Mouse (Mus musculus) left cerebral cortex, postnatal 4 days (tissue): Measurements from ENCODE around the gene Fam169b. TPM values are rescaled to one million over a fixed set of nuclear protein-coding genes. Genes with fewer than 3 reads are reported as not detected.

Experiments used
- DNase-seq: peaks from one replicate; pipeline ENCODE4 v3.0.0-alpha.2; 2022
- intact Hi-C: fragments of 180-260 bp; cut with DNase I; formaldehyde crosslinking; loops from one replicate; pipeline ENCODE4 v1.15.1; 2025
- total RNA-seq, 2 experiments: library from RNA; stranded (reverse); gene quantifications; 2 replicates each; pipeline ENCODE4 v1.2.3; 2021

Gene Fam169b
- total RNA-seq, 2 experiments from 2014 or later, result 0.12 to 0.22 TPM

DNA sequence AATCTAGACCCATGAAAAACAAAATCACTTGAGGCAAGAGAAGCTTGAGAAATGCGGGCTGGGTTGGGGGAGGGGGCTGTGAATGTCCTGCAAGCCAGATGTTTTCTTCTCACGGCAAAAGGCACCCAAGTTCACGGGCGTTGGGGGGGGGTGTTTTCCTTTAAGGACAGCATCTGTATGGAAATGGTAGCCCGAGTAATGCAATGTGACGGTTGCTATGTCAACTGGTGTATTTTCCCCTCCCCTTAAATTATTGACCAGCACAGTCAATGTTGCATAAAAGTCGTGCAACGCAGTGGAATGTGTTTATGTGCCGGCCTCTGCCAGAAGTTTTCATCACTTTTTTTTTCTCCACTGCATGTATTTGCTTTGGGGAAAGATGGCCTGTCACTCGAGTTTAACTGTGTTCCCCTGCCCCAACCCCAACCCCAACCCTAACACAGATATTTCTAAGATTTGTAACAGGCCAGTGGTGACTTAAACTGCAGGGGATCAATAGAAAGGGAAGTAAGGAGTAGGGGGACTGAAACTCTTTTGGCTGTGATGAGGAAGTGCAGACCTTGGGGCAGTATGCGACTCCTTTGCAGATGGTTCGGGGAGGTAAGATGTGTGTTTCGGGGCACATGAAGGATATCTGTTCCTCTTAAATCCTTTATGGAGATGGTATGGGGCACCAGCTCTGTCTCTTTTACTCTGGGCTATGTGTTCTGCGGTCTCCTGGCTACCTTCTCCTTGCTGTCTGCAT lies 39.6 kb downstream of the Fam169b start:
- no peak for DNase-seq
- intact Hi-C loops, result no loop called here

DNA sequence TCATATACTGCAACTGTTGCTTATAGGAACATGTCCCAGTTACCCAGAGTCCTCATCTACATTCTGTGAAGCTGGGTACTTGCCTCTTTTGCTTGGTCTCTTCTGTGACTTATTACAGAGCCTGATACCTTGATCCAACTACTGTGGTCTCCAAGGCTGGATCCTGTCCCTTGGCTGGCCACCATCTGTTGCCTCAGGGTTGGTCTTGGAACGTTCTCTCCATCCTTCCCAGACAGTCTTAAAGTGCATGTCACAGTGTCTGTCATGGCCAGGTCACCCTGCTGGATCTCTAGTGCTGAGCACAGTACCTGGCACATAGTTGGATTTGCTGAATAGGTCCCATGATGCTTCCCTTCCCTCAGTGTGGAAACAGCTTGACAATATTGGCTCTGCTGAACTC lies 40.6 kb downstream of the Fam169b start:
- intact Hi-C loops, result no loop called here
- DNase-seq, result no peak

DNA sequence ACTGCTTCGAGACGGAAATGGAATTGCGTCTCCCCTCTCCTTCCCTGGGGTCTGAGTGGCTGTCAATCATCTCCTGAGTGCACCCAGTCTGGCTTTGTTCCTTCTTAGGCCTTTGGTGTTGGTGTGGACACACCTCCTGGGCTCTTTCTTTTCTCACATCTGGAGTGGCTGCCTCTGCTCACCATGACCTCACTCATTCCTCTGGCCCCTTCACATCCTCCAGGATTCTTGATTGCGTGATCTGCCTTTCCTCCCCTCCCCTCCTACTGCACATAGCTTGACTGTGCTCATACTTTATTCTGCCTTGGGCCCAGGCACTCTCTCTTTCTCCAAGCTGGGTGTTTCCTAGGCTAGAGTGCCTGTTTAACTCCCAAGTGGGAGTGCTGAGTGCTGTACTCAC lies 41.4 kb downstream of the Fam169b start:
- intact Hi-C loops, result no loop called here
- DNase-seq, result no peak

DNA sequence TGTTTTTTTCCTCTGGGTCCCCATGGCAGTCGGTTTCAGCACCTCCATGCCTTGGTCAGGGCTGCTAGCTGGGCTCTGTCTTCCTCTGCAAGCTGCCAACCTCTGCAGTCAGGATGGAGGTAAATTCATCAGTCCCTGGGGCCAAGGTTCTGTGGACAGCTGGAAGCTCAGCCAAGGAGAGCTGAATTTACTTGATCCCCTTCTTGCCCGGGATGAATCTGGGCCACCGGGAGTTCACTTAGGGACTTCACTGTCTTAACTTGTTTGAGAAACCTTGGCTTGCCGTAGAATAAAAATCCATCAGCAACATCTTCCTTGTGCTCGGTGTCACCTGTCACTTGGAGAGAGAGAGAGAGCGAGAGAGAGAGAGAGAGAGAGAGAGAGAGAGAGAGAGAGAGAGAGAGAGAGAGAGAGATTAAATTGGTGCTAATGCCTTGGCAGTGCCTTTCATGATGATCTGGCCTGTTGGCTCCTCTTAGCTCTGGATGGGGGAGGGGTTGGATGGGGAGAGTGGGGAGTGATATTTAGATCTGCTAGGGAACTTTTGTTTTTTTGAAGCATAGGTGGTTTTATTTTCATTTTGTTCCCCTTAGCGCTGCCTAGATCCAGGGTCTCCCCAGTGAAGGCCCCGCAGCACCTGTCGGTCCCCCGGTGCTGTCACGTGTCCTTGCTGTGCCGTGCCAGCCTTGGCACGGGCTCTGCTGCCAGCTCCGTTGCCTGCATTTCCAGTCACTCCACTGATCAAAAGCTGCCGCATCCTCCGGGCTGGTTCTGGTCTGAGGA lies 44.6 kb downstream of the Fam169b start:
- intact Hi-C loops, result no loop called here
- peak; percentile 80 for DNase-seq

DNA sequence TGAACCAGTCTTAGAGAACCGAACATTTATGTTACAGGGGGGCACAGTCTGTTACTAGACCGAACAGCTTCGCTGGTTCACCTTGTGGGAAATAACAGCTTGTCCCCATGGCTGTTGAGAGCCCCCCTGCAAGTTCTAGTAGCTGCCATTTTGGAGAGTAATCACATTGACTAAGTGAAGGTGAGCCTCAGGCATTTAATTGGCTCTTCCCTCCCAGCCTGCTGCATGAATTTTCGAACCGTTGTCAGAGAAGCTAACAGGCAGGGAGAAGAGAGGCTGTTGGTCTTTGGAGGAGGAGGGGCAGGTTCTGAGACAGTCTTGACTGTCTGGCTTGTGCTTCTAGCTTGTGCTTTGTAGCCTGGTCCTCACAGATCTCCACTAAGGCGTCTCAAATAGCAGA lies 45.3 kb downstream of the Fam169b start:
- no peak for DNase-seq
- intact Hi-C loops, result no loop called here

DNA sequence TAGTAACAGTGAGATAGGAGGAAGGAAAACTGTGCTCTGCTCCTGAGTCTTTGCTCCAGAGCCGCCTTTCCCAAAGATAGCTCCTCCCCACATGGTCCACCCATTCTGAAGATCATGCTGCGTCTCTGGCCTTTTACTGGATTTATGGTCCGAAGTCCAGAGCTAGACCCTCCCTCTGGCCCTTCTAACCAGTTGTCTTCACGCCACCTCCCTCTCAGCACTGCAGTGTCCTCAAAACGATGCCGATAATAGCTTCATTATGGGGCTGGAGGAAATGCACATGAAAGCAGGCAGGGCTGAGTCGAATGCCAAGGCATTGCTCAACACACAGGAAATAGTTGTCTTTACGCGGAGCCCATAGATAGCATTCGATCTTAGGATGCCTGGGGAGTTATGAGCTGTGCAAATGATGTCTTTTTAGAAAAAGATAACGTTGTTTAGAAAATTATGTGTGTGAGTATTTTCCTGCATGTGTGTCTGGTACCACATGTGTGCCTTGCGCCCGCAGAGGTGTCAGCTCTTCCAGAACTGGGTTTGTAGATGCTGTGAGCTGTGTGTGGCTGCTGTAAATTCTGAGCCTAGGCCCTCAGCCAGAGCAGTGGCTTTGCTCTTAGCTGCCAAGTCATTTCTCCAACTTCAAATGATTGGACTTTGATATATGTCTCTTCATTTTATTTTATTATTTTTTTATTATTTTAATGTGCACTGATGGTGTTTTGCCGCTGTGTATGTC lies 46.6 kb downstream of the Fam169b start:
- DNase-seq, result no peak
- intact Hi-C loops, result no loop called here

DNA sequence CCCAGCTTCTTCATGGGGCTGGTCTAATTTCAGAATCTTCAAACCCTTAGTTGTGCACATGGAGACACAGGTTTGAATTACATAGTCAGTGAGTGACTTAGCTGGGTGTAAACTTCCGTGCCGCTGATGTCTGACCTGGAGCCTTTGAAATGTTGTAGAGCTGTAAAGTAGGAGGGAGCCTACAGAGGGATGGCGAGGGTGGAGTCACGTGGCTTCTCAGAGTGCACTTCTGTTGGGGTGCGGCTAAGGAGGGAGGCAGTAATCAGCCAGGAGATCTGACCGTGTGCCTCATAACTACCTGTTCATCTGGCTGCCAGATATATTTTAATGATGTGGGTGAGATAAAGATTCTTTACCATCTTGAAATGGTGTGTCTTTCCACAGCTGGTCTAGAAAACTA lies 49.4 kb downstream of the Fam169b start:
- intact Hi-C loops, result no loop called here

DNA sequence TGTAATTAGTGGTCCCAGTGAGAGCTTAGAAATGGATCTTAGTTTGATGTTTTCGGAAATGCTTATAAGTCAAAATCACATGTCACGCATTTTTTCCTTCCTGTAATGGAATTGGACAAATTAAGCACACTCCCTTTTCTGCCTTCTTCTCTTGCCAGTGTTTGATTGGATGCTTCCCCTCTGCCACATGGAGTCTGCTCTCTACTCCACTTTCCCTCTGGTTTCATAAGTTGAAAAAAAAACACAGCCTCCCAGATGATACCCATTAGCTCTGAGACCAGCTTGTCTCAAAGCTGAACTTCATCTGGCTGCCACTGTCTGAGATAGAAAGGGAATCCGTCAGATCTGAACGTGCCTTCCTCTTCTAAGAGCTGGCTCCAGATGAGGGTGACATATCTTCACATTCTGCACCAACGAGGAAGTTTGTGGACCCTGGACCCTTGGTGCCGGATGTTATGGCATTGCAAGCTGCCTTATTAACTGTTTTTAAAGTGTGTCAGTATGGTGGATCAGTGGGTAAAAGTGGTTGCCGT lies 52.6 kb downstream of the Fam169b start:
- no peak for DNase-seq
- intact Hi-C loops, result no loop called here

More for the DNA sequence above, 49.4 kb downstream of the Fam169b start:
- no peak for DNase-seq

DNA sequence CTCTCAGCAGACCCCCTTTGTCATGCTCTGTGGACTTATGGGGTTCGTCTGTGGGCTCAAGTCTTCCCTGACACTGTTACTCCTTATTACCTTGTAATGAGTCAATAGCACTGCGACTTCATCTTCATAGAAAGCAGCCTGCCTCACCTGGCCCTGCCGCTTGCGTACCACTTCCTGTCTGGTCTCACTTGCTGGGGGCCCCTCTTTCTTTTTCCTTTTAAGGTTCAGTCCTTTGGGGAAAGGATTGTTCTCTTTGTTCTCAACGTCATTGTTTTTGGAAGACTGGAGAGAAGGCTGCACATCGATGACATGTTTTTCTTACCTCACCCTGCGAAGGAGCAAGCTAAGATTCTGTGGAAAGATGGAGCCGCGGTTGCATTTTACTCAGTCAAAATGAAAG lies 55.4 kb downstream of the Fam169b start:
- intact Hi-C loops, result no loop called here
- DNase-seq, result no peak

DNA sequence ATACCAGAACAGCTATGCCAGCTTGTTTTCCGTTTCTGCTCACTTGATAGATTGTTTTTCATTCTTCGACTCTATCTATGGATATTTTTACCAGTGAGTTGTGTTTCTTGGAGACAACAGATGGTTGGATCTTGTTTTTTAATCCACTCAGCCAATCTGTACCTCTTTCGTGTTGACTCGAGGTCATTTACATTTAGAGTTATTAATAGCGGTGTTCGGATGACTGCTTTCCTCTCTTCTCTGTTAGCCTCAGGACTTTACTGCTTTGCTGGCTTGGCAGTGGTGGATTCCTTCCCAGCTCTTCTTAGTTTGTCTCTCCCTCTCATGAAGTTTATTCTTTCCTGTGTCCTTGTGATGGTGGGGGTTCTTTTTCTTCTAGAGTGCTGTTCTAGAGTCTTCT lies 59.2 kb downstream of the Fam169b start:
- intact Hi-C loops, result no loop called here
- no peak for DNase-seq

DNA sequence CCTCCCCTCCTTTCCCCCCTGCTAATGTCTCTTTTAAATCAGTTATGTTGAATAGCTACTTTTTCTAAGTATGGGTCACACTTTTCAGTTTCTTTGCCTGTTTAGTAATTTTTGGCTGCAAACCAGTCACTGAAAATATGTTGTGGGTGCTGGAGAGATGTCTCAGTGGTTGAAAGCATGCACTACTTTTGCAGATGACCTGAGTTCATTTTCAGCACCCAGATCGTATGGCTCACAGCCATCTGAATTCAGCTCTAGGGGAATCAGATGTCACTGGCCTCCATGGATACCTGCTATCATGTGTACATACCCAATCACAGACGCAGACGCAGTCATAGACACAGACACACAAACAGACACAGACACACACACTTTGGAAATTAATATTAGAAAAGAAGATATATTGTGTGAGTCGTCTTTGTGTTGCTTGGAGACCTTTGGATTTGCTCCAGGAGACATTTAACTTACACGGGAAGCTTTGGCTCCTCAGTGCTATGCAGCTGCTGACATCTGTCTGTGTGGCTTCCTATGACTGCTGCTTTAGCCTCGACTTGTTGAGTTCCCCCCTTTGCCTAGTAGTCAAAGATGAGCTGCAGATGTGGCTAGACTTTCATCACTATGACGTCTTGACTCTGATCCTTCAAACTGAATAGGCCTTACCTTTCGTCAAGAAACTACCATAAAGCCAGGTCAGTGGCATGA lies 63.6 kb downstream of the Fam169b start:
- DNase-seq, result no peak
- intact Hi-C loops, result no loop called here

DNA sequence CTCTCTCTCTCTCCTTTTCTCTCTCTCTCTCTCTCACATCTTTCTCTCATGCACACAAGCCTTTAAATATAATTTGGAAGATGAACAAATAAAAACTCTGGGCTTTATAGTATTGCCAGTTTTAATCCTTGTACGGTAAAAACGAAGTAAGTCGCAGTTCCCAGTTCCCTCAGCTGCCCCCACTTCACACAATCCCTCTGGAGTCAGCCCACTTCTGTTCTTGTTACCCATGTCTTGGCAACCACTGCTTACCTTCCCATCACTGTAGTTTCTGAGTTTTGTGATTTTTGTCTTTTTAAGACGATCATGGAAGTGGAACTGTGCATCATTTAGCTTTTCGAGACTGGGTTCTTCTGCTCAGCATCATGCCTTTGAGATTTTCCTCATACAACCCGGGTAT lies 65.0 kb downstream of the Fam169b start:
- intact Hi-C loops, result no loop called here
- no peak for DNase-seq

DNA sequence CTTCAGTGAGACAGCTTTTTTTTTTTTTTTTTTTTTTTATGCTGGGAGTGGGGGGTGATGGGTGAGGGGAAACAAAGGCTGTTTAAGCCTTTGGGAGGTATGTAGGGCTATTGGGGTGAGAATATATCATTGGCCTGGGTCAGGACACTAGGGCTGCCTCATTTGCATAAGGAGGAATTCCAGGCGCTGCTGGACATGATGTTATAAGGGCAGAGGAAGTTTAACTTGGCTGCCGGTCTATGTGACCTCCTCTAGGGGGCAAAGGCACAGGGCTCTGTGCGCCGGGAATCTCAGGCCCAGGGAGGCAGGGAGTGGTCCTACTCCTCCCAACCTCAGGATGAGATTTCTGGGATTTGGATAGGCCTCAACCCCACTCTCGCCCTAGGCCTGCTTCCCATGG lies 70.9 kb downstream of the Fam169b start:
- intact Hi-C loops, result loop anchor here (10.0 kb wide), 1 partner anchor 100 kb away; no protein-coding TSS in a partner anchor
- no peak for DNase-seq

DNA sequence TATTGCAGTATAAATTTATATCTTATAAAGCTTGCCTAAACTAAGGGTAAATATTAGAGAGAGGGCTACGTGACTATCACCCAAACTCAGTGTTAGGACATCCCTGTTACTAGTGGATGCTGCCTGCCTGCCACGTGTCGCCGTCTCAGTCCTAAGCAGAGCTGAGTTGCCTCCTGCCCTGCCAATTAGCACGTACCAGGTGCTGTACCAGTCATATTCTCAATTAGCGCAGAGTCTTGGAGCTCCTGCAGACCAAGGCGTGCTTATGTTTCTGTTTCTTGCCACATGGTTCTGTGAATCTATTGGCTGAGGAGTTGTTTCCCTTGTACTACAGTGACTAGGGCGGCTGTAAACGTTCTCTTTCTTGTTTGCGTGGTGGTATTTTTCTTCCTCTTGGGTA lies 72.3 kb downstream of the Fam169b start:
- no peak for DNase-seq
- intact Hi-C loops, result loop anchor here (10.0 kb wide), 1 partner anchor 101 kb away; no protein-coding TSS in a partner anchor

DNA sequence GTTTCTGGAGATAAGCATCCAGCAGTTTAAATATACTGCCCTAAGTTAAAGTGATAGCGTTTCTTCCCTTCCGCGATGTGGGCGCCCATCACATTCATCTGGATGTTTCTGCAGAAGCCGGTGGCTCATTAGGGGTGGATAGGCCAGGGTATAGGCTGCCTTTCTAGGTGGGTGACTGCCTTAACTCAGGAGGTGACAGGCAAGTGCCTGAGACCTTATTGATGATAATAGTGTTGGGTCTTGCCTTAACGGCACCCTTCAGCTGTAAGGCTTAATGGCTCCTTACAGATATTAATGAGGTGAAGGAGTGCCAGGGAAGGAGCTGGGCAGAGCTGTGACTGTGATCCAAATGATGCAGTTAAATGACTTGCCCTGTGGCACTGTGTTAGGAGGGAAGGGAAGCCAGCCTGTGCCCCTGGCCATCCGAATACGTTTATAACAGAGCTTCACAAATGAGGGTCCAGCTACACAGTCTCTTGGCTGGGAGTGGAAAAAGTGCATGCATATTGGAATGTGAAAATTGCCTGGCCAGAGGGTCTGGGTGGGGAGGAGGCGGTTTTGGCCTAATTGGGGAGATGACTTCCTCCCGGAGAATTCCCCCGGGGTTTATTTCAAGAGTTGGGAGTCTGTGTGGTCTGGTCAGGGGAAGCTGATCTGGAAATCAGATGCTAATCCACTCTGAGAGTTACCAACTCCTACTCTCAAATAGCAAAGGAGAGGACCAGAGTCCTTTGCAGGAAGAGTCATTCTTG lies 81.9 kb downstream of the Fam169b start:
- intact Hi-C loops, result loop anchor here (2.0 to 10.0 kb wide), 3 partner anchors 398 to 681 kb away; no protein-coding TSS in a partner anchor
- no peak for DNase-seq

DNA sequence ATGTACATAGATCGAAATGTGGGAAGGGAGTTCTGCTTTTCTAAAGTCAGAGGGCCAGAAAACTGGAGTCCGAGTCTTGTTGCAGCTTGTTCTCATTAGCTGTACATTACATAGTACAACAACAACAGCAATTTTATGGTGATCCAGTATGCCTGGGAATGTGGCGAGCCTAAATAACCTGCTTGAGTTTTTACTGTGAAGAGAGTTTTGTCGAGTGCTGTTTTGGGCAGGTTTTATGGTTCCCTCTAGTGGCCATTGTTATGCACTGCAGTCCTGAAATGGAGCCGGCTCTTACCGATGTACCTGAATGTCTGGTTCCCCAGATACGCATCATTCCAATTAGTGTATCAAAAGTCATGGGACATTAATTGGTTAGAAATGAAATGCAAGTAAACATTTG lies 83.8 kb downstream of the Fam169b start:
- DNase-seq, result peak; percentile 35
- intact Hi-C loops, result loop anchor here (2.0 to 10.0 kb wide), 3 partner anchors 400 to 683 kb away; no protein-coding TSS in a partner anchor

DNA sequence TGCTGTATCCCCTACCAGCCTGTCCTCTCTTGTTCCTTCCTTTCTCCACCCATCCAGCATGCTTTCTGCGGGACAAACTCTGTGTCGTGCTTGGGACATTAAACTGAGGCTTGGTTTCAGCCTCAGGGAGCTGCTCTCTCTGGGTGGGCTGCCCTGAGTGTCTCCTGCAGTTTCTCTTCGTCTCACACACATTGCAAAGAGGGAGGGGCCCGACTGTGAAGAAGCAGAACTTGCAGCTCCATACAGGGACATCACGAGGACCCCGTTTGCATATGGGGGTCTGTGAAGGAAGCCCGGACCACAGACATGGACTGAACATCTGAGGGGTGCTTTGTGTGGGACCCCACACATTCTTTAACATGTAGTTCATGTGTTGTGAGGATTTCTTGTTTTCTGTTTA lies 89.0 kb downstream of the Fam169b start:
- no peak for DNase-seq
- intact Hi-C loops, result no loop called here

DNA sequence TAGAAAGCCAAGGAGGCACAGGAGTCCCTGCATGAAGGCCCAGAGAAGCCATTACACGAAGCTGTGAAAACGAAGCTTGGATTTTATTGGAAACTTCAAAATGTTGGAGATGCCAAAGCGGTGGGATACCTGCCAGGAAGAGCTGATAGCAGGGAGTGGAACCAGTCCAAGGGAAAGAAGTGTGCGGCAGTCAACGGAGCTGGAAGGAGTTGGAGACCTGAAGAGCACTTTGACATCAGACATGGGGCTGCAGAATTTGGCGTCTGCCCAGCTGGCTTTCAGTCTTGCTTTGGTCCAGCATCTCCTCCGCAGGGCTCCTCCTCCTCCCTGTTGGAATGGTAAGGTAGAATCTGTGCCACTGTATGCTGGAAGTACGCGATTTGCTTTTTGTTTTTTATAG lies 92.1 kb downstream of the Fam169b start:
- DNase-seq, result peak; percentile 65
- intact Hi-C loops, result no loop called here

DNA sequence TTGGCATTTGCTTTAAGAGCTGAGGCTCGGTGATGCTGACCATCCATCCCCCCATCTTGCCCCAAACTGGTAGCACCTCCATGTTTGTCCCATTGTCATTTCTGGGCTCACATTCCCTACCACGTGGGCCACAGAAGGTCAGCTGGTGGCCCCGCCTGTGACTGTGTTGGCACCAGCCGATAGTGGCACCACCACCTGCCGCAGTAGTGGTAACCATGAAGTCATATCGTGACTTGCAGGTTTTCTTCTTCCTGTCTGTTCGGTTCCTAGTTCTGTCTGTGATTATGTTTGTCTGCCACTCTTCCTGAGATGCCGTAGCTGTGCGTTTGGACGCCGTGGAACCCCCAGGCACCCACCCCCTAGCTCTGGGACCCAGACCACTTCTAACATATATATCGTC lies 95.3 kb downstream of the Fam169b start:
- intact Hi-C loops, result no loop called here
- DNase-seq, result no peak

DNA sequence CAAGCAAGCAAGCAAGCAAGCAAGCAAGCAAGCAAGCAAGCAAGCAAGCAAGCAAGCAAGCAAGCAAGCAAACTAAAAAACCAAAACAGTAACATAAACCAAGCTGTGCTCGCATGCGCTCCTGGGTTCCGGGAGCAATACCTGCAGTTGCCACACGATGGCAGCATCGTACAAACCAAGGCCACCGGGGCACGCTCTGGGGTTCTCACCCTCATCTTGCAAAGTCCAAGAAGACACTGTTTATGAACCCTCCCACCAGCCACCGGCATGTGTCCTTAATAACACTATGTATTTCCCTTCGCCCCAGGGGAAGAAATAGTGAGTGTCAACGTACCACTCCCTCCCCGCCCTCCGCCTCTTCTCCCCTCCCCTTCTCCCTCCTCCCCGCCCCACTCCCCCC lies 96.1 kb downstream of the Fam169b start:
- DNase-seq, result peak; percentile 83

More for the DNA sequence above, 96.1 kb downstream of the Fam169b start:
- intact Hi-C loops, result loop anchor here (5.0 to 10.0 kb wide), 2 partner anchors 113 to 205 kb away; no protein-coding TSS in a partner anchor
